Mouse (Mus musculus) left cerebral cortex, postnatal 25 days (tissue): ENCODE data around the gene Clec12a. TPM values are rescaled to one million over a fixed set of nuclear protein-coding genes. Genes with fewer than 3 reads are reported as not detected.
"Not testable (repeated sequence)": the region's sequence is repeated elsewhere in the genome, so short reads cannot be mapped to it uniquely, and the experiment has no call there.

Source experiments
- DNase-seq, 2 experiments: peaks; one replicate each; pipeline ENCODE4 v3.0.0; 2022; ENCODE audit warnings: low spot score in 2 of 2, mixed read lengths in 1 of 2
- intact Hi-C: fragments of 180-260 bp; cut with DNase I; formaldehyde crosslinking; loops from one replicate; pipeline ENCODE4 v1.15.1; 2025
- total RNA-seq, 2 experiments: library from RNA; stranded (reverse); gene quantifications; 2 replicates each; pipeline ENCODE4 v1.2.3; 2021

Gene Clec12a
- total RNA-seq, result under 1 TPM in 1 of 2 experiments, not detected in 1; 0.28 TPM

- intact Hi-C loops, DNase-seq: not testable (repeated sequence)
Measured at GRCm38 (mm10) chr6:129342391-129342790, at the start of gene Clec12a. Gene Clec12a (plus strand): TSS chr6:129342691.

- DNase-seq, result no peak
- intact Hi-C loops, result no loop called here
Measured at GRCm38 (mm10) chr6:129304180-129304579, 38.3 kb upstream of the Clec12a start.

GRCm38 (mm10) chr6:129312499-129312898 lies 30.0 kb upstream of the Clec12a start:
- intact Hi-C loops, result no loop called here

GRCm38 (mm10) chr6:129314655-129315168 lies 27.8 kb upstream of the Clec12a start:
- DNase-seq, result no peak
- intact Hi-C loops, result no loop called here

More at GRCm38 (mm10) chr6:129312499-129312898, 30.0 kb upstream of the Clec12a start:
- no peak for DNase-seq

GRCm38 (mm10) chr6:129315698-129316097 lies 26.8 kb upstream of the Clec12a start:
- no peak for DNase-seq
- intact Hi-C loops, result no loop called here

- intact Hi-C loops, result no loop called here
- DNase-seq, result no peak
Measured at GRCm38 (mm10) chr6:129316463-129316862, 26.0 kb upstream of the Clec12a start.

GRCm38 (mm10) chr6:129318395-129318794 lies 24.1 kb upstream of the Clec12a start:
- intact Hi-C loops, result no loop called here
- DNase-seq, result no peak

GRCm38 (mm10) chr6:129319331-129319730 lies 23.2 kb upstream of the Clec12a start:
- no peak for DNase-seq
- intact Hi-C loops, result no loop called here

- intact Hi-C loops, result no loop called here
- DNase-seq, result no peak
Measured at GRCm38 (mm10) chr6:129326016-129326415, 16.5 kb upstream of the Clec12a start.

- DNase-seq, result peak in 1 of 2 experiments; percentile 6
Measured at GRCm38 (mm10) chr6:129326568-129327150, 15.8 kb upstream of the Clec12a start.

GRCm38 (mm10) chr6:129331610-129332009 lies 10.9 kb upstream of the Clec12a start, which contains the start of gene 4922502D21Rik:
Gene 4922502D21Rik (minus strand): TSS chr6:129331796.
- no peak for DNase-seq
- intact Hi-C loops, result loop anchor here (5.0 kb wide), 1 partner anchor 36 kb away; no protein-coding TSS in a partner anchor

More at GRCm38 (mm10) chr6:129326568-129327150, 15.8 kb upstream of the Clec12a start:
- intact Hi-C loops, result no loop called here

GRCm38 (mm10) chr6:129333674-129334078 lies 8.8 kb upstream of the Clec12a start:
- peak; percentile 52 to 55 for DNase-seq
- intact Hi-C loops, result loop anchor here (5.0 kb wide), 1 partner anchor 34 kb away; no protein-coding TSS in a partner anchor

GRCm38 (mm10) chr6:129337751-129338150 lies 4.7 kb upstream of the Clec12a start:
- no peak for DNase-seq
- intact Hi-C loops, result no loop called here

- no peak for DNase-seq
- intact Hi-C loops, result no loop called here
Measured at GRCm38 (mm10) chr6:129344408-129344807, 1.9 kb downstream of the Clec12a start.

GRCm38 (mm10) chr6:129349524-129350352 lies 7.2 kb downstream of the Clec12a start:
- no peak for DNase-seq
- intact Hi-C loops, result no loop called here

GRCm38 (mm10) chr6:129351091-129351490 lies 8.6 kb downstream of the Clec12a start:
- DNase-seq, result no peak
- intact Hi-C loops, result no loop called here

GRCm38 (mm10) chr6:129355774-129356173 lies 13.3 kb downstream of the Clec12a start:
- no peak for DNase-seq
- intact Hi-C loops, result no loop called here

GRCm38 (mm10) chr6:129356430-129356829 lies 13.9 kb downstream of the Clec12a start:
- intact Hi-C loops, result no loop called here
- no peak for DNase-seq

- intact Hi-C loops, result no loop called here
- no peak for DNase-seq
Measured at GRCm38 (mm10) chr6:129359515-129359914, 17.0 kb downstream of the Clec12a start.

- intact Hi-C loops, result loop anchor here (10.0 kb wide), 1 partner anchor 269 kb away; no protein-coding TSS in a partner anchor
- DNase-seq, result no peak
Measured at GRCm38 (mm10) chr6:129363942-129364341, 21.5 kb downstream of the Clec12a start.
